Mouse (Mus musculus): ENCODE measurements around the gene Slc35d3.

DNA sequence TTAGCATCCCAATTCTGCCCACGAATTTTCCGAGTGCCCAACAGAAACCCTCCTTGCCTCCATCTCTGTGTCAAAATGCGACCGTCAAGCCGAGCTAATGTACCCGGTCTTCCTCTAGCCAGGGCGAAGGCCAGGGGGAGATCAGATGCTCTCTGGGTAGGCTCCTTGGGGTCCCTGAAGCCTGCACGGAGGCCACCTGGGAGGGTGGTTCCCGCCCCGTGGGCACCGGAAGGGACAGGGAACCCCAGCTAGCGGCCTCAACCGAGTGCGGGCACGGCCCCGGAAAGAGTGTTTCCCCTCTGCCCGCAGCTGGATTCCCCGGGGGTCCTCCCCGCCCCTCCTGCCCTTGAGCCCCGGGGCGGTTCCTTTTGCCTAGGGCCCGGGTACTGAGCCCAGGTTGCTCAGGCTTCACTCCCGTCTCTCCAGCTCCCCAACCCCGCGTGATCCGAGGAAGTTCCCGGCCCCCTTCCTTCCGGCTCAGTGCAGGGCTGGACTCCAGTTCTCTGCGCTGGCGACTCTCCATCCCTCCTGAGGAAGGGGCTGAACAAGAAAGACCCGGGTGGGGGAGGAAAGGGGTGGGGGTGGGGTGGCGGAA is 1.4 kb downstream of the Slc35d3 start:
- TF ChIP-seq CTCF (IDR thresholded peaks at IDR 0.05; ENCODE audit: borderline replicate concordance, insufficient read depth, low read depth, low read length) (no peak), POLR2A (IDR thresholded peaks at IDR 0.05; ENCODE audit: borderline replicate concordance, insufficient read depth, low read length) (no peak)
